Mouse (Mus musculus): ENCODE data around the gene Syncrip. TPM values are rescaled to one million over a fixed set of nuclear protein-coding genes. Genes with fewer than 3 reads are reported as not detected.

The Syncrip gene
- total and polyA plus RNA-seq, 3 experiments: 125 to 162 (median 153) TPM

- Histone ChIP-seq H3K4me1 (ENCODE audit: control insufficient read depth in 1 of 2, insufficient read depth in 2 of 2, low read length in 2 of 2) (no peaks in the 10 kb centered on the region; a peak in 1 of 4 replicates), H3K9ac (ENCODE audit: control insufficient read depth, low read depth, low read length, poor library complexity, severe bottlenecking) (no peak overlapping the region), H3K27ac (ENCODE audit: control insufficient read depth, low read depth, low read length) (no peak overlapping the region), H3K9me3 (replicated peaks; ENCODE audit: insufficient read depth, low read length) (no peaks in the 10 kb centered on the region), H3K4me3 (ENCODE audit: control insufficient read depth in 1 of 2, insufficient read depth in 1 of 2, low read depth in 2 of 2, low read length in 2 of 2) (no peak overlapping the region), H3K27me3 (ENCODE audit: control insufficient read depth in 1 of 2, insufficient read depth in 2 of 2, low read length in 2 of 2) (no peaks in the 10 kb centered on the region), H3K36me3 (ENCODE audit: control insufficient read depth in 1 of 2, insufficient read depth in 2 of 2, low read length in 2 of 2) (peaks cover 0 to 7% of the 10 kb centered on the region in 2 experiments; a peak in 3 of 4 replicates), H3K79me2 (ENCODE audit: control insufficient read depth, insufficient read depth, low read length, poor library complexity) (no peaks in the 10 kb centered on the region; the same call in 1 of the 2 replicates)
- peak; percentile 32 for DNase-seq (ENCODE audit: low read depth, low spot score)
- TF ChIP-seq MXI1 (IDR thresholded peaks at IDR 0.05; ENCODE audit: low read depth, low read length): no peak
- peak; percentile 92 for TF ChIP-seq ZNF384 (IDR thresholded peaks at IDR 0.05; ENCODE audit: low read depth, low read length)
Measured at GRCm38 (mm10) chr9:88424356-88424755, 58.0 kb downstream of the Syncrip start.

- Histone ChIP-seq H3K79me2 (ENCODE audit: control insufficient read depth, insufficient read depth, low read length, poor library complexity) (no peaks in the 10 kb centered on the region), H3K4me1 (ENCODE audit: control insufficient read depth in 1 of 2, insufficient read depth in 2 of 2, low read length in 2 of 2) (no peaks in the 10 kb centered on the region; a peak in 1 of 4 replicates), H3K4me3 (ENCODE audit: control insufficient read depth in 1 of 2, insufficient read depth in 1 of 2, low read depth in 2 of 2, low read length in 2 of 2) (no peak overlapping the region), H3K9ac (ENCODE audit: control insufficient read depth, low read depth, low read length, poor library complexity, severe bottlenecking) (no peak overlapping the region), H3K27me3 (ENCODE audit: control insufficient read depth in 1 of 2, insufficient read depth in 2 of 2, low read length in 2 of 2) (no peaks in the 10 kb centered on the region), H3K9me3 (replicated peaks; ENCODE audit: insufficient read depth, low read length) (no peaks in the 10 kb centered on the region), H3K36me3 (ENCODE audit: control insufficient read depth in 1 of 2, insufficient read depth in 2 of 2, low read length in 2 of 2) (peaks cover 0 to 8% of the 10 kb centered on the region in 2 experiments; a peak in 2 of 4 replicates), H3K27ac (ENCODE audit: control insufficient read depth, low read depth, low read length) (no peak overlapping the region)
- DNase-seq (ENCODE audit: low read depth, low spot score): no peak
- TF ChIP-seq NELFE (IDR thresholded peaks at IDR 0.05; ENCODE audit: low read depth, low read length) (no peak), HCFC1 (IDR thresholded peaks at IDR 0.05; ENCODE audit: low read depth, low read length) (no peak), CTCF (IDR thresholded peaks at IDR 0.05 in 2 of 3, conservative IDR thresholded peaks at IDR 0.05 in 1 of 3; ENCODE audit: control insufficient read depth in 1 of 3, insufficient read depth in 1 of 3, low read depth in 2 of 3, low read length in 3 of 3, poor library complexity in 1 of 3, severe bottlenecking in 1 of 3) (peak; percentile 12 to 24 (median 19); a peak in 2 of 6 replicates), ZC3H11A (IDR thresholded peaks at IDR 0.05; ENCODE audit: low read depth, low read length) (no peak), POLR2AphosphoS5 (IDR thresholded peaks at IDR 0.05; ENCODE audit: borderline replicate concordance, low read depth, low read length) (no peak)
Measured at GRCm38 (mm10) chr9:88422428-88422827, 59.9 kb downstream of the Syncrip start.

- Histone ChIP-seq H3K4me3 (ENCODE audit: control insufficient read depth in 1 of 2, insufficient read depth in 1 of 2, low read depth in 2 of 2, low read length in 2 of 2) (no peak overlapping the region), H3K9ac (ENCODE audit: control insufficient read depth, low read depth, low read length, poor library complexity, severe bottlenecking) (no peak overlapping the region), H3K27me3 (ENCODE audit: control insufficient read depth in 1 of 2, insufficient read depth in 2 of 2, low read length in 2 of 2) (no peaks in the 10 kb centered on the region), H3K36me3 (ENCODE audit: control insufficient read depth in 1 of 2, insufficient read depth in 2 of 2, low read length in 2 of 2) (peaks cover 0 to 6% of the 10 kb centered on the region in 2 experiments; a peak in 2 of 4 replicates), H3K79me2 (ENCODE audit: control insufficient read depth, insufficient read depth, low read length, poor library complexity) (no peaks in the 10 kb centered on the region), H3K4me1 (ENCODE audit: control insufficient read depth in 1 of 2, insufficient read depth in 2 of 2, low read length in 2 of 2) (no peaks in the 10 kb centered on the region), H3K9me3 (replicated peaks; ENCODE audit: insufficient read depth, low read length) (no peaks in the 10 kb centered on the region), H3K27ac (ENCODE audit: control insufficient read depth, low read depth, low read length) (no peak overlapping the region)
- no peak for TF ChIP-seq UBTF (IDR thresholded peaks at IDR 0.05; ENCODE audit: borderline replicate concordance, insufficient read depth, low read depth, low read length)
- TF ChIP-seq MXI1 (IDR thresholded peaks at IDR 0.05; ENCODE audit: low read depth, low read length): no peak
- no peak for TF ChIP-seq JUND (IDR thresholded peaks at IDR 0.05; ENCODE audit: low read depth, low read length)
- no peak for TF ChIP-seq TCF12 (IDR thresholded peaks at IDR 0.05; ENCODE audit: low read depth, low read length)
- TF ChIP-seq POLR2AphosphoS2 (IDR thresholded peaks at IDR 0.05; ENCODE audit: low read length): no peak
- TF ChIP-seq POLR2A (IDR thresholded peaks at IDR 0.05; ENCODE audit: control insufficient read depth in 1 of 2, insufficient read depth in 1 of 2, low read depth in 1 of 2, low read length in 2 of 2, poor library complexity in 1 of 2): no peak
- TF ChIP-seq BHLHE40 (IDR thresholded peaks at IDR 0.05; ENCODE audit: borderline replicate concordance, low read depth, low read length): no peak
- TF ChIP-seq CTCF (IDR thresholded peaks at IDR 0.05 in 2 of 3, conservative IDR thresholded peaks at IDR 0.05 in 1 of 3; ENCODE audit: control insufficient read depth in 1 of 3, insufficient read depth in 1 of 3, low read depth in 2 of 3, low read length in 3 of 3, poor library complexity in 1 of 3, severe bottlenecking in 1 of 3): no peak
- TF ChIP-seq ZMIZ1 (IDR thresholded peaks at IDR 0.05; ENCODE audit: low read depth, low read length): no peak
- no peak for TF ChIP-seq EP300 (IDR thresholded peaks at IDR 0.05; ENCODE audit: low read depth in 1 of 2, low read length in 2 of 2)
- no peak for TF ChIP-seq GABPA (IDR thresholded peaks at IDR 0.05; ENCODE audit: low read depth, low read length)
- no peak for TF ChIP-seq MYC (IDR thresholded peaks at IDR 0.05; ENCODE audit: low read depth, low read length)
- no peak for DNase-seq (ENCODE audit: low read depth, low spot score)
Measured at GRCm38 (mm10) chr9:88416752-88417151, 65.6 kb downstream of the Syncrip start.

Data from MEL (cell line).